Mouse (Mus musculus) stomach, embryonic 16.5 days (tissue): Measurements from ENCODE around the gene Glod5. TPM values are rescaled to one million over a fixed set of nuclear protein-coding genes. Genes with fewer than 3 reads are reported as not detected.
A peak's percentile ranks its signal among the peaks of the same experiment; 100 is the strongest.

Experiments
- ATAC-seq: fragments of 200-750 bp; cut with Nextera tagmentation; 2 replicates; pipeline ENCODE4 v1.8.0; 2017; ENCODE audit warnings: moderate number of reproducible peaks, moderate TSS enrichment; ENCODE audit not compliant: insufficient read depth, low FRiP score
- H3K27ac ChIP-seq: fragments of 300-500 bp; sonication (generic); 2 replicates; pipeline ENCODE4 v1.5.1; 2014; ENCODE audit warnings: low read length
- H3K27me3 ChIP-seq: fragments of 300-500 bp; sonication (generic); 2 replicates; pipeline ENCODE4 v1.6.1; 2014; ENCODE audit warnings: low read length, control low read depth, mixed read lengths; ENCODE audit not compliant: control insufficient read depth, insufficient read depth
- H3K36me3 ChIP-seq: fragments of 300-500 bp; sonication (generic); 2 replicates; pipeline ENCODE4 v1.6.1; 2014; ENCODE audit warnings: low read length; ENCODE audit not compliant: control insufficient read depth, insufficient read depth
- H3K4me1 ChIP-seq: fragments of 300-500 bp; sonication (generic); 2 replicates; pipeline ENCODE4 v1.6.1; 2014; ENCODE audit warnings: low read length, control low read depth, mixed read lengths; ENCODE audit not compliant: control insufficient read depth, insufficient read depth
- H3K4me2 ChIP-seq: fragments of 300-500 bp; sonication (generic); 2 replicates; pipeline ENCODE4 v1.6.1; 2014; ENCODE audit warnings: low read depth, low read length, mixed read lengths
- H3K4me3 ChIP-seq: fragments of 300-500 bp; sonication (generic); replicated peaks from 2 replicates; pipeline ENCODE4 v1.5.1; 2014; ENCODE audit warnings: mild to moderate bottlenecking, low read length
- H3K9ac ChIP-seq: fragments of 300-500 bp; sonication (generic); 2 replicates; pipeline ENCODE4 v1.6.1; 2014; ENCODE audit warnings: low read length
- H3K9me3 ChIP-seq: fragments of 300-500 bp; sonication (generic); replicated peaks from 2 replicates; pipeline ENCODE4 v1.6.1; 2016; ENCODE audit warnings: low read length, control low read depth; ENCODE audit not compliant: control insufficient read depth
- WGBS: fragments of 180-500 bp; shearing (Covaris S2); extraction: QIAGEN DNeasy Blood & Tissue Kit; methylation state at CpG from one replicate; pipeline ENCODE4 v1.1.7; 2014; 5-methylcytosine and 5-hydroxymethylcytosine counted together
- polyA plus RNA-seq: library from polyadenylated mRNA; unstranded; fragments of >200 nt; fragmentation: Nextera tagmentation; extraction: Ambion mirVana; gene quantifications from 2 replicates; pipeline ENCODE4 v1.2.1, GENCODE M21; 2015

Gene Glod5
- polyA plus RNA-seq, 1 experiment from 2014 or later = 1.8 TPM

DNA sequence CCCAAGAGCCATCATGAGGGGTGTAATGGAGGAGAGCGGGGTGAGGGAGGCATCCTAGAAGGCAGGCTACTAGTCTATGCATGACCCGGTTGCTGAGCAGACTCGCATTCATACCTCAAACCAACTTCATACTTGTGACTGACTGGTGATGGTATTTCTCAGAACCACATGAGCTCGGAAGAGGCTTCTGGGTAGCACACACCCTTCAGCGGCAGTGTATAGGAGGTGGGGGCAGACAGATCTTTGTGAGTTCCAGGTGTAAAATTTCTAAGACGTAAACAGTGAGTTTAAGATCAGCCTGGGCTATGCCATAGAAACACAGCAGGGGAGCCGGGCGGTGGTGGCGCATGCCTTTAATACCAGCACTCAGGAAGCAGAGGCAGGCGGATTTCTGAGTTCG is 40.4 kb downstream of the Glod5 start, which contains the start of gene Gata1:
Gene Gata1 (minus strand): TSS at position 180 of the 400 bp plus-strand sequence.
- no peak within 1 kb of the TSS for H3K4me3 ChIP-seq
- H3K27ac ChIP-seq = no peak within 1 kb of the TSS
- H3K4me2 ChIP-seq = no peak within 1 kb of the TSS
- no peak for ATAC-seq
- no peaks in the 10 kb centered on the region for H3K36me3 ChIP-seq
- no peaks in the 10 kb centered on the region for H3K4me1 ChIP-seq
- H3K27me3 ChIP-seq = no peaks in the 10 kb centered on the region
- H3K9me3 ChIP-seq = no peaks in the 10 kb centered on the region
- WGBS = 83% methylated on average over 11 of the region's 11 CpGs
- no peak within 1 kb of the TSS for H3K9ac ChIP-seq

GRCm38 (mm10) chrX:7971292-7971691 is 47.0 kb downstream of the Glod5 start:
- H3K36me3 ChIP-seq = no peaks in the 10 kb centered on the region
- H3K9me3 ChIP-seq = no peaks in the 10 kb centered on the region
- WGBS = 56% methylated on average over 4 of the region's 4 CpGs
- H3K27me3 ChIP-seq = no peaks in the 10 kb centered on the region
- H3K4me2 ChIP-seq = no peak overlapping the region
- H3K4me3 ChIP-seq = no peak overlapping the region
- no peaks in the 10 kb centered on the region for H3K4me1 ChIP-seq
- no peak overlapping the region for H3K9ac ChIP-seq
- ATAC-seq = 0 out of 2 replicates have a peak, but pooled peaks have one; percentile 47
- no peak overlapping the region for H3K27ac ChIP-seq

DNA sequence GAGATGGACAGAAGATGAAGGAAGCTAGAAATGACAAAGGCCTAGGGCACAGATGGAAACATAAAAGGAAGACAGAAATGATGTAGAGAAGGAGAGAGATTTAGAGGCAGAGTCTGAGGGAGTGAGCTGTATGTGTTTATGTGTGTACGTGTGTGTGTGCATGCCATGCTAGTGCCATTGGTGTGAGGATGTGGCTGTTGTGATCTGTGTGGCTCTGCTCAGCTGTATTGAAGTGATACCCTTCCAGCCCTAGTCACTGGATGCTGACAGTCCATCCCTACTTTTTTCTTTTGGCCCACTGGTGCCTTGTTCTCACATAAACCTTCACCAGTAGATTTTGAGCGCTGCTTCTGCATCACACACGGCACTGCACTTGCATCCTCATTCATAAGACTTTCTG is 49.4 kb downstream of the Glod5 start:
- ATAC-seq = no peak
- Histone ChIP-seq H3K27ac (no peak overlapping the region), H3K9me3 (no peaks in the 10 kb centered on the region), H3K4me1 (no peaks in the 10 kb centered on the region), H3K4me3 (no peak overlapping the region), H3K4me2 (no peak overlapping the region), H3K36me3 (no peaks in the 10 kb centered on the region), H3K27me3 (no peaks in the 10 kb centered on the region), H3K9ac (no peak overlapping the region)
- 84% methylated on average over 3 of the region's 3 CpGs for WGBS

DNA sequence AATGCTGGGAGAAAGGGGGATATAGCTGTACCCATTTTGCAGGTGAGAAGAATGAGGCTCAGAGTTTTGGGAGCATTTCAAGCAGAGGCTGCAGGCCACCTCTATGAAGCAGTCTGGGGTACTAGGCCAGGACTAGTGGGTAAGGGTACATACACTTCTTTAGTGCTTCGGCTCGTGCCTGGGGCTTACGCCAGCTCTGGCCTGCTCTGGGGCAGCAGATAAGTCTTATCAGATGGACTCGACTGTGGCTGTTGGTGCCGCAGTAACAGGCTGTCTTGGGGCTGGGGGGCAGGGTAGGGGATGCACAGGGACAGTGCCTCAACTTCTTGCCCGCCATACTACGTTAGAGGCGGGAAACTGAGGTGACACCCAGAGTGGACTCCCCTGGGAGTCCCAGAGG is 50.1 kb downstream of the Glod5 start:
- no peaks in the 10 kb centered on the region for H3K36me3 ChIP-seq

GRCm38 (mm10) chrX:7967596-7968201 is 50.6 kb downstream of the Glod5 start:
- no peaks in the 10 kb centered on the region for H3K27me3 ChIP-seq
- ATAC-seq = 0 out of 2 replicates have a peak, but pooled peaks have one; percentile 47

More for the DNA sequence above, 50.1 kb downstream of the Glod5 start:
- no peak overlapping the region for H3K9ac ChIP-seq
- no peak overlapping the region for H3K4me3 ChIP-seq
- H3K4me2 ChIP-seq = no peak overlapping the region
- 76% methylated on average over 8 of the region's 8 CpGs for WGBS
- H3K4me1 ChIP-seq = no peaks in the 10 kb centered on the region
- H3K27ac ChIP-seq = no peak overlapping the region
- peak; percentile 40; the same call in 1 of the 2 replicates for ATAC-seq
- H3K9me3 ChIP-seq = no peaks in the 10 kb centered on the region
- no peaks in the 10 kb centered on the region for H3K27me3 ChIP-seq

GRCm38 (mm10) chrX:7966161-7966560 is 52.1 kb downstream of the Glod5 start:
- ATAC-seq = no peak
- no peak overlapping the region for H3K27ac ChIP-seq
- H3K4me1 ChIP-seq = no peaks in the 10 kb centered on the region

More at GRCm38 (mm10) chrX:7967596-7968201, 50.6 kb downstream of the Glod5 start:
- H3K9ac ChIP-seq = no peak overlapping the region
- H3K36me3 ChIP-seq = no peaks in the 10 kb centered on the region
- no peaks in the 10 kb centered on the region for H3K4me1 ChIP-seq
- no peak overlapping the region for H3K4me3 ChIP-seq
- no peak overlapping the region for H3K27ac ChIP-seq
- no peaks in the 10 kb centered on the region for H3K9me3 ChIP-seq
- no peak overlapping the region for H3K4me2 ChIP-seq
- WGBS = 65% methylated on average over 7 of the region's 9 CpGs

GRCm38 (mm10) chrX:7963829-7964626 is 54.3 kb downstream of the Glod5 start:
- no peaks in the 10 kb centered on the region for H3K4me1 ChIP-seq
- ATAC-seq = no peak
- 70% methylated on average over 7 of the region's 7 CpGs for WGBS

More at GRCm38 (mm10) chrX:7966161-7966560, 52.1 kb downstream of the Glod5 start:
- Histone ChIP-seq H3K9me3 (no peaks in the 10 kb centered on the region), H3K27me3 (no peaks in the 10 kb centered on the region), H3K9ac (no peak overlapping the region), H3K4me2 (no peak overlapping the region), H3K36me3 (no peaks in the 10 kb centered on the region), H3K4me3 (no peak overlapping the region)
- WGBS = 51% methylated on average over 4 of the region's 4 CpGs

GRCm38 (mm10) chrX:7958868-7959267 is 59.4 kb downstream of the Glod5 start:
- Histone ChIP-seq H3K36me3 (no peaks in the 10 kb centered on the region), H3K4me2 (no peak overlapping the region), H3K9me3 (no peaks in the 10 kb centered on the region), H3K4me3 (no peak overlapping the region), H3K9ac (no peak overlapping the region), H3K27ac (no peak overlapping the region), H3K27me3 (no peaks in the 10 kb centered on the region), H3K4me1 (no peaks in the 10 kb centered on the region)
- 87% methylated on average over 9 of the region's 9 CpGs for WGBS
- ATAC-seq = no peak

More at GRCm38 (mm10) chrX:7963829-7964626, 54.3 kb downstream of the Glod5 start:
- Histone ChIP-seq H3K36me3 (no peaks in the 10 kb centered on the region), H3K27ac (no peak overlapping the region), H3K27me3 (no peaks in the 10 kb centered on the region), H3K9ac (no peak overlapping the region), H3K9me3 (no peaks in the 10 kb centered on the region), H3K4me2 (no peak overlapping the region), H3K4me3 (no peak overlapping the region)
